Mouse (Mus musculus): ENCODE measurements around the gene Gnai3.
A peak's percentile ranks its signal among the peaks of the same experiment; 100 is the strongest.

Gene Gnai3

DNA sequence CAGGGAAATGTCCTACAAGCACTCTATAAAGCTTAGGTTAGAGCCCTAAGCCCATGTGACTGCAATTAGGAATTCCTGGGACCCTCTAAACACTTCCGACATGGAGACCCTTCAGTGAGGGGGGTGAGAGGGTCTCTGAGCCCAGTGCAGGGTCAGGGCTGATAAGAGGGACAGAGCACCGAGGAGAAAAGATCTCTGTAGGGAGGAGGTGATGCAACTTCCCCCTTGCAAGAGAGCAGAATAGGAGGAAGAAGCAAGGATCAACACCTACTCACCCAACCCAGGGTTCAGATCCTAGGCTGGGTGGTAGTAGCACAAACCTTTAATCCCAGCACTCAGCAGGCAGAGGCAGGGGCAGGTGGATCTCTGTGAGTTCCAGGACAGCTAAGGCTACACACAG, 62.8 kb downstream of the Gnai3 start:
- no peak for DNase-seq (ENCODE audit: low spot score in 2 of 2)

DNA sequence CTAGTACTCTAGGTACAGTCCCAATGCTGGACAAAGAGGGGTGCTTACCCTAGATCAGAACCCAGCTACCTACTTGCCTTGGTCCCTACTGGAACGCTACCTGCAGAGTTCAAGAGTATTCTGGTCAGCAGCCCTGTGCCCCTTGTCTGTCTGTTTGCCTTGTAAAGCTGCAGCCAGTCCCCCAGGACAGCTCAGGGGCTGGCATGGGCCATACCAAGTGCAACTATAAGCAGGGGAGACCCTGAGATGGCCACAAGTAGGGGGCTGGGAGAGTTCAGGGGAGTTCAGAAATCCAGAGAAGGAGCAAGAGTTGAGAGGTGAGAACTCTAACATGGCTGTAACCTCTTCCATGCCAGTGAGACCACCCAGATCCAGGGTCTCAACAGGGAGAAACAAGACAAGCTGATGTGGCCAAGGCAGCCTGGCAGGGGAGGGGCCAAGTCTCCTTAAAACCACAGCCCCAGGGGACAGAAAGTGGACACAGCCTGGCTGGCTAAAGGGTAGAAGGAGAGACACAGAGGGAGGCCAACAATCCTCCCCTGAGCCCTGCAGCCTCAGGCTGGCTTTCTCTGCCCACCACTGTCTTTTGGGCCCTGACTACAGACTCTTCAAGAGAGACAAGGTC, 63.6 kb downstream of the Gnai3 start:
- no peak for DNase-seq (ENCODE audit: low spot score in 2 of 2)

DNA sequence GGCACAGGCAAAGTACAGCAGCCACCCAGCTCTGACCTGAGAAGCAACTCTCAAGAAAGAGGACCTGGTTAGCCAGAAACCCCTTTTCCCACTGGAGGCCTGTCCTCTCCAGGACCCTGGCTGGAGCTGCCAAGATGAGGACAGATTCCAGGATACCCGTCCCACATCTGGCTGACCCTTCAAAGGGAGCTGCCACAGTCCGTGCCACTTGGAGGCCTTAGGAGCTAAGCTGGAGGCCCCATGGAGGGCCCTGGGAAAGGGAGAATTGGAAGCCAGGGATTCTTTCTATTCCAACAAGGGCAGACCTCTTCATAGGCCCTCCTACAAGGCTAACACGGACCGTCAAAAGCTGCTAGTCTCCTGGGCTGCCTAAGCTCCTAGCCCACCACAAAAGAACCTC, 64.3 kb downstream of the Gnai3 start:
- no peak for DNase-seq (ENCODE audit: low spot score in 2 of 2)

DNA sequence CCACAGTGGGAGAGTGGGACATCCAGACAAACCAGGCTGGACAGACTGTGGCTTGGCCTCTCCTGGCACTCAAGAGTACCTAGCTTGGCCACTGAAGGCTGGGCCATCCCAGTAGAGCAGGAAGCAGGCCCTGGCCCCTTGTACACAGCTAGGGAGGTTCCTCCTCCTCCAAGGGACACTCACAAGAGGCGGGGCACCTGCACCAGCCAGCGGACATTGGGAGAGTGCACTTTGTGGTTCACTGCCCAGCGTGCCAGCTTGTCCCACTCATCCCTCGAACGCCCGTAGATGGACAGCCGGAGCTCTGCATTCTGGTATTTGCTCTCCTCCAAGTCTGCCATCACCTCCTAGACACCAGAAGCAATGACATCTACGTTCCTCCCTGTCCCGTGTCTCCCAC, 69.1 kb downstream of the Gnai3 start:
- DNase-seq (ENCODE audit: low spot score in 2 of 2): no peak

DNA sequence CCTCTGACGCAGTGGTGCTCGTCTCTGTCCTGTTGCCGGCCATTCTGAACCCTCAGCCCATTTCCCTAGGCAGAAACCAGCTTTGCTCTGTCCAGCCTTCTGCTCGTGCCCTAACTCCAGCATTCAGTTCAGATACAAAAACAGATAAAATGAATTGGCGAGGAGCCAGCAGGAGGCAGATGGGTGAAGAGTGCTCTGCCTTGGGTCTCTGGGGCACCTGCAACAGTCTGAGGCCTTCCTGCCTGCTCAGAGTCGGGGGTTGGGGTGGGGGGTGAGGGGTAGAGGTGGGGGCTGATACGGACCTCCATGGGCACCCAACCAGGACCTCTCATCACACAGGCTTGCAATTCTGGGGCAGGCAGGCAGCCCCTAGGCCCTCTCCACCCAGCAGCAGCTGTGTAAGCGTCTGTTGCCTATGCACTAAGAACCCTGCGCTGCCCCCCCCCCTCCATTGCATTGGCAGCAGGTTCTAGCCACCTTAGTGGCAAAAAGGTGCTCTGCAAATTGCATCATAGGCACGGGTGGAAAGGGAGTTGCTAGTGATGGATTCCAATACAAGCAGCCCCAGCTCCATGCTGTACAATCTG, 72.9 kb downstream of the Gnai3 start:
- no peak for DNase-seq (ENCODE audit: low spot score in 2 of 2)

DNA sequence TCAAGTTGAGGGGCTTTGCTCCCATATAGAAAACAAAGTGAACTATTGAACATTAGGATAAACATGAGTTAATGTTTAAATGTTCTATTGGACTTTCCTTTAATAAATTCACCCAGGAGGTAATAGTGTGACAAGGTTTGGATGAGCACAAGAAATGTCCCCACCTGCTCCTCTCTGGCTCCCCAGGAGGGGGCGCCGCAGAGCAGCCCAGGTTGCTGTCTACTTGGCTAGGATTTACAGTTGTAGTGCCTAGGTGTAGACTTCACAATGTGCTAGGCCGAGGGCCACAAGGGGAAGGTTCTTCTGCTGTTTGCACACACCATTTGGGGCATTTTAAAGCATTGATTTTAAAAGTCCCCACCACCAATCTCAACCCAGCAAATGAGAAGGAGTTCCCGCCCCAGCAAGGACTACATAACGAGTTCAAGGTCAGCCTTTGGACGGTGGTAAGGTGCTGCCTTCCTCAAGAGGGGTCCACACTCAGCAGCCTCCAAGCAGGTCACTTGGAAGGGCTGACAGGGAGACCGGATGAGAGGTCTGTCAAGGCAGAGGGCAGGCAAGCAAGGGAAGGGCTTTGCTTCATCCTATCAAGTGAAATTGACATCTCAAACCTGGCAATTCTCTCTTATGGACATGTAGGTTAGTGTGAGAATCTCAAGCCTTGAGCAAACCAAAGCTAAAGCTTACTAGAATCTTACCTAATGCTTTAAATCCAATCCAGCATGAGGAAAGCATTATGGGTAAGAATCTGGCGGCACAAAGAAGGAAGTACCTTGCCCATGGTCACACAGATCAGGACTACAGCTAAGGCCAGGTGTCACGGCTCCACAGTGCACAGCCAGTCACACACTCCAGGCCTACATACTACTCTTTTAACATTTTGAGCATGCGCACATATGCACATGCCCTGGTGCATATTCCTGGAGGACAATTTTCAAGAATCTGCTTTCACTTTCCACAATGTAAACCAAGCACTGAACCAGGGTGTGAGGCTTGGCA, 75.4 kb downstream of the Gnai3 start:
- peak; percentile 53 to 63 for DNase-seq (ENCODE audit: low spot score in 2 of 2)

DNA sequence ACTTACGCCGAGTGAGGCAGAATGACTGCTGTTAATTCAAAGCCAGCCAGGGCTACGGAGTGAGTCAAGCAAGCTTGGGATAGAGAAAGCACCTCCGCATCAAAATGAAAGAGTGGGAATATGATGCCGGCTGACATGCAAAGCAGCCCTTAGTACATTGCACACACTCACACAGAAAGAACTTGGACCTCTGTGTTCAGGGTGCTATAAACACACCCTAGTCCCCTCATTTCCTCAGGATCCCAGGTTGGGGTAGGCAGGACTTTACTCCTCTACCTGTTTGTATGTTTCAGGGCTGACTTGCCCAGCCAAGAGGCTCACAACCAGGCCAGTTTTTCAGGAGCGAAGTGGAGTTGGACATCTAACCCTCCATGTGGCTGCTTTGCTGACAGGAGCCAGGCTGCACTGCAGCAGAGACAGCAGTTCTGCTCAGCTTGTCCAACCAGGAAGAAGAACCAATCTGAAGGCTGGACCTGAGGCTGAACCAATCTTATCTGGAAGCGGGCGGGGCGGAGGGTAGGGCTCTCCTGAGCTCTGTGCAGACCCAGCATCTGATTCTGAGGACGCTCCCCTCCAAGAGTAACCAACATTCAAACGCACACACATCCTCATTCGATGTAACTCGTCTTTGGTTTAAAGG, 76.6 kb downstream of the Gnai3 start:
- DNase-seq (ENCODE audit: low spot score in 2 of 2): no peak

DNA sequence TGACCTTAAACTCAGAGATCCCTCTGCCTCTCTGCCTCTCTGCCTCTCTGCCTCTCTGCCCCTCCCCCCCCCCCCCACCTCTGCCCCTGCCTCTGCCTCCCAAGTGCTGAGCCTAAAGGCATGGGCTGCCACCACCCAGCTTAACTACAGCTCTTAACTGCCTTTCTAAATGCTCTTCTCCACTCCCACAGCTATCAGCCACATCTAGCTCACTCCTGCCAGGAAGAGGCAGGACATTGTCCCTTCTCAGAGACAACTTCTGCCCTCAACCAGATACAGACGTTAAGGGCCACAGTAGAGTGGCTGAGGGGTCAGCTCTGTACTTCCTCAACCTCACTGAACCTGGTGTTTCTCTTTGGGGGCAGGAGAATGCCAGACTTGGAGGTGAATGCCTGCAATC, 77.1 kb downstream of the Gnai3 start:
- no peak for DNase-seq (ENCODE audit: low spot score in 2 of 2)

DNA sequence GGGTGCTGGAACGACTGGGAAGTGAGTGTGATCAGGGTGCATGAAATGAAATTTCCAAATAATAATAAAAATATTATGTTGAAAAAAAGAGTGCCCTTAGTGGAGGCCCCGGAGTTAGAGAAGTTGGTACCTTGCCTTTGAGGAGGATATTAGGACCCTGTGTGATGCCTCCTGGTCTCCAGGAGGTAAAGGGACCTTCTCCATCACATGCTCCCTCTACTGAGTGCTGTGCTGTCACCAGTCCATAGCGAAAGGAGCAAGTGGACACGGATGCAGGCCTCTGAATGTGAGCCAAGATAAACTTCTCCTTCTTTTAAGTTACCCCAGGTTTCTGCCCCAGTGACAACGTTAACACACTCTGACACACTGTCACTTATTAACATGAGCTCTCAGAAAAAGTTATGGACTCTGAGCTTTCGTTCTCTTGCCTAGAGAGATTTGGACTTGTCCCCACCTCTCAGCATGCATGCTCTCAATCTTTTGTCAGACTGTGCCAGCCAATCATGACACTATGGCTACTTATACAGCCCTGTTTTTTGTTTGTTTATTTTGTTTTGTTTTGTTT, 78.5 kb downstream of the Gnai3 start:
- no peak for DNase-seq (ENCODE audit: low spot score in 2 of 2)

DNA sequence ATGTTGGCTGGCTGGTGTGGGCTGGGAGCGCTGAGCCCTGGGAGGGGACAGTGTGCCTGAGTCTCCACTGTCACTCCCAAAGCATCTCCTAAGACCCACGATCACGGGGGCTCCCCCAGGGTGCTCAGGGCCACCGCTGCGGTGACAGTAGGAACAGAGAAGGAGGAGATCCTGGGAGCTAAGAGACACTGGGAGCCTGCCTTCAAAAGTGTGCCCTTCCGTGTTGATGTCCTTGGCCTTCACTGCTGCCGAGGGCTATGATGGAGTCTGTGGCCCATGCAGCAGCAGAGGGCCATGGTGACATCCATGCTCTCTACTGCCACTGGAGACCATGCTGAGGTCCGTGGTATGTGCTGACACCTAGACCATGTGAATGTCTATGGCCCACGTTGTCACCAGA, 80.4 kb downstream of the Gnai3 start:
- no peak for DNase-seq (ENCODE audit: low spot score in 2 of 2)

DNA sequence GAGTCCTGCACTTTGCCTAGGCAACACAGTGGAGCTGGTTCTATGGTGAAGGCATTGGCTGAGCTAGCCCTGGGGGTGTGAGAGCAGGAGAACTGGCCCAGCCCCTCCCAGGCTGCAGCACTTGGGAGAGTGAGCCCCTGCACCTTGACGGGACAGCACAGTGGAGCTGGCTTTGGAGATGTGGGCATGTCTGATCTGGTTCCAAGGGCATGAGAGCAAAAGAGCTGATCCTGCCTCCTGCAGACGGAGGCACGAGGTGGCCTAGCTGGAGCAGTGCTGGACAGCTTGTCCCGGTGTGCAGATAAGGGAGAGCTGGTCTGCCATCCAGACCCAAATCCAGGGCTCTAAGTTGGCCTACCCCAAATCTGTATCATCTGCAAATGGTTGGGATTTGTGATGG, 81.3 kb downstream of the Gnai3 start:
- DNase-seq (ENCODE audit: low spot score in 2 of 2): no peak

DNA sequence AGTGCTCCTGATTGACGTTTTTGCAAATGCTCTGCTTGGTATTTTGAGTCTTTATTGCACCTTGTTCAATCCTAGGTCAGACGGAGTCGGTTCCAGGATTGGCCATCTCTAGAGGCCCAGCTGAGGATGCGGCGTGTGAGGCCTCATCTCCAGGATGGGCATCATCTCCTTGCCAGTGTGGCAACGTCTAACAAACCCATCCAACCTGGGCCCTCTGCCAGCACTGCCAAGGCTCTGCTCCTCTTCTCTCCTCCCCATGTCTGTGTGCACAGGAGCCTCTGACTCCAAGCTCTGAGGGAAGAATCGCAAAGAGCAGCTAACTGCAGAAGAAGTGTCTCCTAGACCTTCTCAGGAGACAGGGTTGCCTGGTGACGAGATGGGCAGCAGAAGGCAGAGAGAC, 83.3 kb downstream of the Gnai3 start:
- no peak for DNase-seq (ENCODE audit: low spot score in 2 of 2)

DNA sequence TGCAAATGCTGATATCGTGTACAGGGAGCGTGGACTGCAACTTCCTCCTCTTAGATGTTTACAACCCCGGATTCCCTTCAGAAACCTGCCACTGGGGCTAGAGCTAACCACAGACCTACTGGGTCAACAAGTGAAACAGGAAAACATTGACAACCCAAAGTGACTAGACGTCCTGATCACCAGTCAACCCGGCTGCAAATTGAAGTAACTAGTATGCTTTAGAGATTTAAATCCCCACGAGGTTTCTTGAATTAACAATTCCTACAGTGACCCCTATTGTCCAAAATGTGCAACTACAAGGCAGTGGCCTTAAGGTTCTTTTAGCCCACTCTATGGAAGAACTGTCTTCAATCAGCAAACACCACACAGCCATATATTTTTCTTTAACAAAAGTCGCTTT, 84.5 kb downstream of the Gnai3 start:
- DNase-seq (ENCODE audit: low spot score in 2 of 2): peak; percentile 24 to 48
